Mouse (Mus musculus) kidney, postnatal 0 days (tissue): ENCODE data around the gene Gsn. TPM values are rescaled to one million over a fixed set of nuclear protein-coding genes. Genes with fewer than 3 reads are reported as not detected.

Source experiments
- ATAC-seq: fragments of 200-750 bp; cut with Nextera tagmentation; replicated peaks from 2 replicates; pipeline ENCODE4 v1.8.0; 2017; ENCODE audit warnings: low read depth, moderate number of reproducible peaks, moderate TSS enrichment, moderate library complexity; ENCODE audit not compliant: low FRiP score
- DNase-seq: peaks from one replicate; pipeline ENCODE4 v3.0.0-alpha.2; 2016; ENCODE audit warnings: low spot score
- H3K27ac ChIP-seq: fragments of 300-500 bp; sonication (generic); 2 replicates; pipeline ENCODE4 v1.5.1; 2014; ENCODE audit warnings: mild to moderate bottlenecking
- H3K27me3 ChIP-seq: fragments of 300-500 bp; sonication (generic); 2 replicates; pipeline ENCODE4 v1.6.1; 2014; ENCODE audit warnings: low read length, mixed read lengths; ENCODE audit not compliant: insufficient read depth
- H3K36me3 ChIP-seq: fragments of 300-500 bp; sonication (generic); 2 replicates; pipeline ENCODE4 v1.6.1; 2014; ENCODE audit warnings: low read length, mixed read lengths; ENCODE audit not compliant: insufficient read depth
- H3K4me1 ChIP-seq: fragments of 300-500 bp; sonication (generic); replicated peaks from 2 replicates; pipeline ENCODE4 v1.6.1; 2014; ENCODE audit warnings: antibody characterized with exemption, low read length, mixed read lengths; ENCODE audit not compliant: insufficient read depth
- H3K4me2 ChIP-seq: fragments of 300-500 bp; sonication (generic); 2 replicates; pipeline ENCODE4 v1.6.1; 2014; ENCODE audit warnings: mild to moderate bottlenecking, low read length, moderate library complexity, mixed read lengths
- H3K4me3 ChIP-seq: fragments of 300-500 bp; sonication (generic); replicated peaks from 2 replicates; pipeline ENCODE4 v1.5.1; 2014; ENCODE audit warnings: low read depth, low read length
- H3K9ac ChIP-seq: fragments of 300-500 bp; sonication (generic); 2 replicates; pipeline ENCODE4 v1.6.1; 2014; ENCODE audit warnings: low read depth, low read length
- H3K9me3 ChIP-seq: fragments of 300-500 bp; sonication (generic); replicated peaks from 2 replicates; pipeline ENCODE4 v1.6.1; 2016; ENCODE audit warnings: low read length, inconsistent platforms, mixed read lengths
- CTCF ChIP-seq: IDR thresholded peaks from 2 replicates; pipeline ENCODE4 v1.5.1; 2016; ENCODE audit warnings: antibody characterized with exemption, low read depth, mild to moderate bottlenecking, moderate library complexity
- WGBS: fragments of 180-500 bp; shearing (Covaris S2); extraction: QIAGEN DNeasy Blood & Tissue Kit; methylation state at CpG from one replicate; pipeline ENCODE4 v1.1.7; 2014; 5-methylcytosine and 5-hydroxymethylcytosine counted together
- polyA plus RNA-seq: library from polyadenylated mRNA; unstranded; fragments of >200 nt; fragmentation: Nextera tagmentation; extraction: Ambion mirVana; gene quantifications from 2 replicates; pipeline ENCODE4 v1.2.1, GENCODE M21; 2015

Gene Gsn
- polyA plus RNA-seq, 1 experiment from 2014 or later, result 159 TPM

- Histone ChIP-seq H3K27me3 (no peaks in the 10 kb centered on the region), H3K4me2 (peak overlapping the region; percentile 99), H3K4me1 (0 out of 2 replicates have a peak, but pooled peaks cover 6% of the 10 kb centered on the region), H3K9me3 (no peaks in the 10 kb centered on the region), H3K9ac (peak overlapping the region; percentile 68), H3K27ac (no peak overlapping the region), H3K36me3 (no peaks in the 10 kb centered on the region), H3K4me3 (peak overlapping the region; percentile 74)
- ATAC-seq (no peak), DNase-seq (no peak)
- TF ChIP-seq CTCF, result no peak
- 12% methylated on average over 7 of the region's 7 CpGs for WGBS
Measured at GRCm38 (mm10) chr2:35335620-35336019, 79.4 kb downstream of the Gsn start.

- H3K4me3 ChIP-seq, result peak within 1 kb of the TSS; percentile 74
- no peaks in the 10 kb centered on the region for H3K9me3 ChIP-seq
- peak; percentile 55 for TF ChIP-seq CTCF
- 0 out of 2 replicates have a peak, but pooled peaks cover 6% of the 10 kb centered on the region for H3K4me1 ChIP-seq
- peak within 1 kb of the TSS; percentile 68 for H3K9ac ChIP-seq
- H3K27ac ChIP-seq, result peak within 1 kb of the TSS; percentile 75
- H3K4me2 ChIP-seq, result peak within 1 kb of the TSS; percentile 99
- under 1% methylated on average over 45 of the region's 45 CpGs for WGBS
- no peaks in the 10 kb centered on the region for H3K36me3 ChIP-seq
- no peaks in the 10 kb centered on the region for H3K27me3 ChIP-seq
- DNase-seq (peak; percentile 99), ATAC-seq (peak; percentile 99)
Measured at GRCm38 (mm10) chr2:35336388-35337280, 80.5 kb downstream of the Gsn start, which contains the start of gene Stom. Stom (minus strand) TSS chr2:35336976.

- Histone ChIP-seq H3K9ac (peak overlapping the region; percentile 68; the same call in 1 of the 2 replicates), H3K4me3 (peak overlapping the region; percentile 74; the same call in 1 of the 2 replicates), H3K36me3 (no peaks in the 10 kb centered on the region), H3K4me1 (0 out of 2 replicates have a peak, but pooled peaks cover 6% of the 10 kb centered on the region), H3K27ac (peak overlapping the region; percentile 75), H3K4me2 (peak overlapping the region; percentile 99), H3K27me3 (no peaks in the 10 kb centered on the region), H3K9me3 (no peaks in the 10 kb centered on the region)
- DNase-seq (no peak), ATAC-seq (0 out of 2 replicates have a peak, but pooled peaks have one; percentile 8)
- WGBS, result 36% methylated on average over 10 of the region's 10 CpGs
- no peak for TF ChIP-seq CTCF
Measured at GRCm38 (mm10) chr2:35337419-35337818, 81.2 kb downstream of the Gsn start.

GRCm38 (mm10) chr2:35338036-35338435, 81.9 kb downstream of the Gsn start:
- TF ChIP-seq CTCF, result no peak
- Histone ChIP-seq H3K27me3 (no peaks in the 10 kb centered on the region), H3K4me1 (0 out of 2 replicates have a peak, but pooled peaks cover 6% of the 10 kb centered on the region), H3K36me3 (no peaks in the 10 kb centered on the region), H3K4me3 (no peak overlapping the region), H3K9ac (no peak overlapping the region), H3K9me3 (no peaks in the 10 kb centered on the region), H3K27ac (no peak overlapping the region), H3K4me2 (no peak overlapping the region)
- 49% methylated on average over 1 of the region's 1 CpGs for WGBS
- ATAC-seq (no peak), DNase-seq (no peak)

GRCm38 (mm10) chr2:35338707-35339106, 82.5 kb downstream of the Gsn start:
- no peak overlapping the region for H3K27ac ChIP-seq
- DNase-seq, result peak; percentile 21
- 62% methylated on average over 6 of the region's 6 CpGs for WGBS
- H3K27me3 ChIP-seq, result no peaks in the 10 kb centered on the region
- no peaks in the 10 kb centered on the region for H3K36me3 ChIP-seq
- H3K9ac ChIP-seq, result no peak overlapping the region
- no peak for TF ChIP-seq CTCF
- no peaks in the 10 kb centered on the region for H3K9me3 ChIP-seq
- no peak for ATAC-seq
- H3K4me2 ChIP-seq, result no peak overlapping the region
- 0 out of 2 replicates have a peak, but pooled peaks cover 6% of the 10 kb centered on the region for H3K4me1 ChIP-seq
- H3K4me3 ChIP-seq, result no peak overlapping the region

GRCm38 (mm10) chr2:35342605-35343004, 86.4 kb downstream of the Gsn start:
- Histone ChIP-seq H3K4me3 (no peak overlapping the region), H3K9ac (no peak overlapping the region), H3K4me2 (no peak overlapping the region), H3K27ac (no peak overlapping the region), H3K9me3 (no peaks in the 10 kb centered on the region), H3K27me3 (no peaks in the 10 kb centered on the region), H3K4me1 (no peaks in the 10 kb centered on the region), H3K36me3 (no peaks in the 10 kb centered on the region)
- WGBS, result 75% methylated on average over 3 of the region's 3 CpGs
- no peak for TF ChIP-seq CTCF
- ATAC-seq (no peak), DNase-seq (no peak)
